Mouse (Mus musculus): Measurements from ENCODE around the gene Drd3. TPM values are rescaled to one million over a fixed set of nuclear protein-coding genes. Genes with fewer than 3 reads are reported as not detected.

The Drd3 gene
- total and polyA plus RNA-seq, 3 experiments = not detected

DNA sequence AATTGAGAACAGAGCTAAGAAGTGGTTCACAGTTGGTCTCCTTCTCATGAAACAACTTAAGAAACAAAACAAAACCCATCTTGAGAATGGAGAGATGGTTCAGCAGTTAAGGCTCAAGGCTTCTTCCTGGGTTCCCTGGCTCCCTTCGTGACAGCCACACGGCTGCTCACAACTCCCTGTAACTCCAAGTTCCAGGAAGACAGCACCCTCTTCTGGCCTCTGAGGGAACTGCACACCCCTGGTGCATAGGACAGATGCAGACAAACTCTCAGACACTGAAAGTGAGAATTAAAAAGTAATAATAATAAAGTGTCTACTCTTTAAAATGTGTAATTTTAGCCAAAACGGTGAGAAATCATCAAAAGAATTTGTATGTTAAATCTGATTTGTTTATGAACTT is 29.4 kb upstream of the Drd3 start:
- in situ Hi-C loops (cut with MboI; ENCODE audit: low pct_ligation_motif_present, low pct_unique_long_range_greater_than_20kb, low sequenced_read_pairs) = no loop called here
- H3K4me2 ChIP-seq (ENCODE audit: insufficient read depth, low read depth, poor library complexity, severe bottlenecking) = no peak overlapping the region
- no peaks in the 10 kb centered on the region for H3K36me3 ChIP-seq (replicated peaks in 1 of 2; ENCODE audit: control insufficient read depth in 1 of 2, insufficient read depth in 1 of 2, low read length in 1 of 2)
- no peak overlapping the region for H3K27ac ChIP-seq (ENCODE audit: insufficient read depth, low read depth)
- dilution Hi-C loops (cut with MboI; ENCODE audit: extremely low pct_ligation_motif_present, extremely low pct_unique_long_range_greater_than_20kb, low sequenced_read_pairs) = no loop called here
- H3K4me3 ChIP-seq (replicated peaks in 1 of 3; ENCODE audit: low read depth in 2 of 3, low read length in 2 of 3, poor library complexity in 1 of 3) = no peak overlapping the region
- H3K27me3 ChIP-seq (replicated peaks) = no peaks in the 10 kb centered on the region
- peak; percentile 61 for DNase-seq (ENCODE audit: extremely low read depth)
- no peak for TF ChIP-seq EP300 (IDR thresholded peaks at IDR 0.05; ENCODE audit: low read length)
- peak; percentile 77 for TF ChIP-seq RAD21 (IDR thresholded peaks at IDR 0.05; ENCODE audit: low read depth, low read length)
- TF ChIP-seq RCOR1 (conservative IDR thresholded peaks at IDR 0.05; ENCODE audit: low read depth, low read length) = no peak
- no peak for TF ChIP-seq NRF1 (IDR thresholded peaks at IDR 0.05; ENCODE audit: low read depth, low read length)
- TF ChIP-seq CTCF (conservative IDR thresholded peaks at IDR 0.05 in 1 of 2, IDR thresholded peaks at IDR 0.05 in 1 of 2; ENCODE audit: low read depth in 2 of 2, low read length in 2 of 2) = peak; percentile 73 to 89
- peak; percentile 77 for TF ChIP-seq SMC3 (IDR thresholded peaks at IDR 0.05; ENCODE audit: low read depth, low read length)
- TF ChIP-seq POLR2A (IDR thresholded peaks at IDR 0.05; ENCODE audit: low read depth, low read length) = no peak
- TF ChIP-seq JUN (IDR thresholded peaks at IDR 0.05; ENCODE audit: insufficient read depth, low read depth, low read length) = no peak
- no peak for TF ChIP-seq MAZ (IDR thresholded peaks at IDR 0.05; ENCODE audit: low read depth, low read length)
- no peaks in the 10 kb centered on the region for H3K79me2 ChIP-seq (replicated peaks; ENCODE audit: control insufficient read depth, extremely low read depth, insufficient read depth, poor library complexity, severe bottlenecking)
- peaks cover 0 to 8% of the 10 kb centered on the region in 2 experiments; a peak in 2 of 4 replicates for H3K4me1 ChIP-seq (ENCODE audit: control insufficient read depth in 1 of 2, insufficient read depth in 2 of 2)
- peaks cover 2% of the 10 kb centered on the region for H3K9me3 ChIP-seq (replicated peaks; ENCODE audit: low read length)
- H3K9ac ChIP-seq (ENCODE audit: insufficient read depth, low read depth) = no peak overlapping the region

DNA sequence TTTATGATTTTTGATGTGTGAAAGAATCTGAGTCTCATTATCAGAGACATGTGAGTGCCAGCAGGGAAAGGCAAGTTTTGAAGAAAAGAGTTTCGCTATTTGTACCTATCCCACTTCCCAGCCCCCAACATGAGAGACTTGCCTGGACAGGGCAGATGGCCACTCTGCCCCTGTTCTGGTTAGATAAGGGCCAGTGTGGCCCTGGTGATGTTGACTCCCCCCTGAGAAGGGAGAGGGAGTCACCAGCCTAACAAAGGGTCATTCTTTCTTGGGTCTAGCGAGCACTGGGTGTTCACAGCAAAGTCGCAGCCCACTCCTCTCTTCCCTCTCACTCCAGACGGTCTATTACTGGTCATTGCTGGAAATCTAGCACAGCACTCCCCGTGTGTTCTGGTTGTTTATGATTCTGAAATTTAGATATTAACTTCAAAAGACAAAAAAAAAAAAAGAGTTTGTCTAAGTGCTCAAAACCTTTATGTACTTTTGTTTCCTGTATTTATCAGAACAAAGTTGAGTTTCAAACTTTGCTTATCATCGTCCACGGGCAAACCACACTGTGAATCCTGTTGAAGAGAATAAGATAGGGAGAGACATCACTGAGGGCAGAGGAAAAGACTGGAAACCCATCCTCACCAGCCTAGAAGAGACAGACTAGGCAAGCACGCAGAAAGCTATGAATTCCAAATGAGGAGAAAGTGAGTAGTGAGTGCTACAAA is 24.2 kb upstream of the Drd3 start:
- Histone ChIP-seq H3K36me3 (replicated peaks in 1 of 2; ENCODE audit: control insufficient read depth in 1 of 2, insufficient read depth in 1 of 2, low read length in 1 of 2) (no peaks in the 10 kb centered on the region), H3K9ac (ENCODE audit: insufficient read depth, low read depth) (no peak overlapping the region), H3K9me3 (replicated peaks; ENCODE audit: low read length) (no peaks in the 10 kb centered on the region), H3K4me3 (replicated peaks in 1 of 3; ENCODE audit: low read depth in 2 of 3, low read length in 2 of 3, poor library complexity in 1 of 3) (no peak overlapping the region), H3K27me3 (replicated peaks) (no peaks in the 10 kb centered on the region), H3K4me2 (ENCODE audit: insufficient read depth, low read depth, poor library complexity, severe bottlenecking) (no peak overlapping the region), H3K27ac (ENCODE audit: insufficient read depth, low read depth) (no peak overlapping the region), H3K79me2 (replicated peaks; ENCODE audit: control insufficient read depth, extremely low read depth, insufficient read depth, poor library complexity, severe bottlenecking) (no peaks in the 10 kb centered on the region), H3K4me1 (ENCODE audit: control insufficient read depth in 1 of 2, insufficient read depth in 2 of 2) (peaks cover 3% of the 10 kb centered on the region in 2 experiments; a peak in 2 of 4 replicates)
- no peak for TF ChIP-seq JUND (conservative IDR thresholded peaks at IDR 0.05; ENCODE audit: low read depth, low read length)
- no peak for TF ChIP-seq ZMIZ1 (IDR thresholded peaks at IDR 0.05; ENCODE audit: low read depth, low read length)
- no peak for TF ChIP-seq MEF2A (IDR thresholded peaks at IDR 0.05; ENCODE audit: borderline replicate concordance, low read depth, low read length)
- TF ChIP-seq E2F4 (IDR thresholded peaks at IDR 0.05; ENCODE audit: insufficient replicate concordance, low read depth, low read length) = no peak
- no peak for TF ChIP-seq MYC (IDR thresholded peaks at IDR 0.05; ENCODE audit: low read depth, low read length)
- TF ChIP-seq SMC3 (IDR thresholded peaks at IDR 0.05; ENCODE audit: low read depth, low read length) = no peak
- no peak for TF ChIP-seq ELF1 (IDR thresholded peaks at IDR 0.05; ENCODE audit: low read depth, low read length)
- no peak for TF ChIP-seq MAFK (IDR thresholded peaks at IDR 0.05; ENCODE audit: insufficient replicate concordance, low read length)
- no peak for TF ChIP-seq ZC3H11A (IDR thresholded peaks at IDR 0.05; ENCODE audit: low read depth, low read length)
- no peak for TF ChIP-seq USF1 (IDR thresholded peaks at IDR 0.05; ENCODE audit: low read depth, low read length)
- TF ChIP-seq TBP (conservative IDR thresholded peaks at IDR 0.05; ENCODE audit: low read depth, low read length) = no peak
- no peak for TF ChIP-seq BHLHE40 (IDR thresholded peaks at IDR 0.05; ENCODE audit: low read depth, low read length)
- TF ChIP-seq ZKSCAN1 (IDR thresholded peaks at IDR 0.05; ENCODE audit: borderline replicate concordance, low read depth, low read length) = no peak
- TF ChIP-seq KAT2A (IDR thresholded peaks at IDR 0.05; ENCODE audit: insufficient replicate concordance, low read length) = no peak
- no peak for TF ChIP-seq POLR2A (IDR thresholded peaks at IDR 0.05; ENCODE audit: low read depth, low read length)
- TF ChIP-seq IRF4 (IDR thresholded peaks at IDR 0.05; ENCODE audit: low read depth, low read length) = no peak
- TF ChIP-seq NELFE (IDR thresholded peaks at IDR 0.05; ENCODE audit: low read depth, low read length) = no peak
- in situ Hi-C loops (cut with MboI; ENCODE audit: low pct_ligation_motif_present, low pct_unique_long_range_greater_than_20kb, low sequenced_read_pairs) = no loop called here
- no peak for DNase-seq (ENCODE audit: extremely low read depth)
- dilution Hi-C loops (cut with MboI; ENCODE audit: extremely low pct_ligation_motif_present, extremely low pct_unique_long_range_greater_than_20kb, low sequenced_read_pairs) = no loop called here

Measured in CH12.LX (cell line).